Mouse (Mus musculus) heart, adult 2 months (tissue): ENCODE data around the gene Fbxo42. TPM values are rescaled to one million over a fixed set of nuclear protein-coding genes. Genes with fewer than 3 reads are reported as not detected.

Source experiments
- DNase-seq, 2 experiments: peaks; one replicate each; pipeline ENCODE4 v3.0.0; 2021
- H3K27ac ChIP-seq: fragments of 200-600 bp; 2 replicates; pipeline ENCODE4 v1.8.1; 2022
- H3K27me3 ChIP-seq: fragments of 200-500 bp; 2 replicates; pipeline ENCODE4 v1.6.1; 2012; ENCODE audit warnings: mild to moderate bottlenecking, low read length, inconsistent platforms, mixed read lengths; ENCODE audit not compliant: control insufficient read depth, insufficient read depth
- H3K36me3 ChIP-seq: fragments of 200-500 bp; 2 replicates; pipeline ENCODE4 v1.6.1; 2012; ENCODE audit warnings: low read length, inconsistent platforms; ENCODE audit not compliant: control insufficient read depth, insufficient read depth
- H3K4me1 ChIP-seq: fragments of 200-500 bp; 2 replicates; pipeline ENCODE4 v1.6.1; 2011; ENCODE audit warnings: low read length; ENCODE audit not compliant: control insufficient read depth, insufficient read depth
- H3K4me3 ChIP-seq: fragments of 200-600 bp; 2 replicates; pipeline ENCODE4 v1.8.1; 2022
- H3K79me2 ChIP-seq: fragments of 200-500 bp; replicated peaks from 2 replicates; pipeline ENCODE4 v1.6.1; 2012; ENCODE audit warnings: mild to moderate bottlenecking, inconsistent platforms, low read length, moderate library complexity, mixed read lengths; ENCODE audit not compliant: control insufficient read depth, insufficient read depth
- H3K9ac ChIP-seq: fragments of 200-500 bp; 2 replicates; pipeline ENCODE4 v1.6.1; 2012; ENCODE audit warnings: low read depth, mild to moderate bottlenecking, control low read depth, inconsistent platforms, low read length, mixed read lengths
- CTCF ChIP-seq: fragments of 200-600 bp; IDR thresholded peaks from 2 replicates; pipeline ENCODE4 v1.8.1; 2022; ENCODE audit warnings: antibody characterized with exemption, mild to moderate bottlenecking, moderate library complexity
- EP300 ChIP-seq: fragments of 200-500 bp; IDR thresholded peaks from 2 replicates; pipeline ENCODE4 v1.6.1; 2011; ENCODE audit warnings: low read depth, low read length, control low read depth; ENCODE audit not compliant: insufficient read depth
- POLR2A ChIP-seq: fragments of 200-500 bp; IDR thresholded peaks from 2 replicates; pipeline ENCODE4 v1.6.1; 2011; ENCODE audit warnings: mild to moderate bottlenecking, low read depth, low read length, control low read depth; ENCODE audit not compliant: insufficient read depth
- WGBS: fragments of 180-500 bp; shearing (Covaris S2); methylation state at CpG from one replicate; pipeline ENCODE4 v1.1.7; 2018; 5-methylcytosine and 5-hydroxymethylcytosine counted together
- intact Hi-C: fragments of 180-260 bp; cut with DNase I; formaldehyde crosslinking; loops from one replicate; pipeline ENCODE4 v1.15.1; 2025
- polyA plus RNA-seq: library from polyadenylated mRNA; depleted of rRNA; stranded (reverse); fragments of >200 nt; gene quantifications from 2 replicates; pipeline ENCODE4 v1.2.3, GENCODE M21; 2012
- total RNA-seq, 2 experiments: library from RNA; stranded (reverse); gene quantifications; 2 replicates each; pipeline ENCODE4 v1.2.3; 2021

Fbxo42 gene
- total and polyA plus RNA-seq, 3 experiments, result 7.6 to 11.3 (median 9.0) TPM

DNA sequence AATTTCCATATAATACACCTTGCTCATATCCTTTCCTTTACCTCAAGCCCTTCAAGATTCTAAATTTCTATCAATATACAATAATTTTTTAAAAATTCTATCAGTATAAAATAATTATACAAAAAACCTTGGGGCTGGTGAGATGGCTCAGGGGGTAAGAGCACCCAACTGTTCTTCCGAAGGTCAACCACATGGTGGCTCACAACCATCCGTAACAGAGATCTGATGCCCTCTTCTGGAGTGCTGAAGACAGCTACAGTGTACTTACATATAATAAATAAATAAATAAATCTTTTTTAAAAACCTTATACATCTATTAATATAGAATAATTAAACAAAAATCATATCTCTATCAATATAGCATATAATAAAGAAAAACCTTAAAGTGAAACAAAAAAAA is 74.1 kb downstream of the Fbxo42 start:
- no peak overlapping the region for H3K9ac ChIP-seq
- no peak overlapping the region for H3K27ac ChIP-seq
- no peaks in the 10 kb centered on the region for H3K27me3 ChIP-seq
- no peak overlapping the region for H3K4me3 ChIP-seq
- no peaks in the 10 kb centered on the region for H3K36me3 ChIP-seq
- intact Hi-C loops, result loop anchor here (5.0 kb wide), 1 partner anchor 145 kb away; the partner anchor contains the start of gene Fam131c
- 83% methylated on average over 2 of the region's 2 CpGs for WGBS
- DNase-seq, result no peak
- no peaks in the 10 kb centered on the region for H3K4me1 ChIP-seq
- TF ChIP-seq CTCF (peak; percentile 22; the same call in 1 of the 2 replicates), EP300 (no peak), POLR2A (no peak)
- H3K79me2 ChIP-seq, result no peaks in the 10 kb centered on the region

DNA sequence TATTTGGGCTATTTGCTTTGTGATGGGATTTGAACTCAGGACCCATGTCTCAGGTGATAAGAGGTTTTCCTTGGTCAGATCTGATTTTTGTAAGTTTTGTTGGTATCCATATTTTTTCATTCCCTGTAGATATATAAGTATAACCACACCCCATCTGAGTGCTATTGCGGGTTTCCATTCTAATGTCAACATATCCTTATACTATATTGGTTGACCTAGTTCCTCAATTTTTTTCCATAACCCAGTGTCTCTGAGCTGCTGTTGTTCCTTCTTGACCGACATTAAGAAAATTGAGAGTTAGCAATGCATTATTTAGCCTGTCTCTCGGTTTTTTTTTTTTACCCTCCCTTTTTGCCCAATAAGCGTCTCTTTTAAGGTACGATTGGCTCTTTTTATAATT is 75.0 kb downstream of the Fbxo42 start:
- WGBS, result 86% methylated on average over 5 of the region's 5 CpGs
- H3K4me3 ChIP-seq, result no peak overlapping the region
- H3K27ac ChIP-seq, result no peak overlapping the region
- no peaks in the 10 kb centered on the region for H3K27me3 ChIP-seq
- no peak for TF ChIP-seq CTCF
- TF ChIP-seq POLR2A, result no peak
- TF ChIP-seq EP300, result no peak
- no peaks in the 10 kb centered on the region for H3K79me2 ChIP-seq
- H3K4me1 ChIP-seq, result no peaks in the 10 kb centered on the region
- no peak for DNase-seq
- H3K9ac ChIP-seq, result no peak overlapping the region
- intact Hi-C loops, result loop anchor here (5.0 kb wide), 1 partner anchor 145 kb away; the partner anchor contains the start of gene Fam131c
- no peaks in the 10 kb centered on the region for H3K36me3 ChIP-seq

DNA sequence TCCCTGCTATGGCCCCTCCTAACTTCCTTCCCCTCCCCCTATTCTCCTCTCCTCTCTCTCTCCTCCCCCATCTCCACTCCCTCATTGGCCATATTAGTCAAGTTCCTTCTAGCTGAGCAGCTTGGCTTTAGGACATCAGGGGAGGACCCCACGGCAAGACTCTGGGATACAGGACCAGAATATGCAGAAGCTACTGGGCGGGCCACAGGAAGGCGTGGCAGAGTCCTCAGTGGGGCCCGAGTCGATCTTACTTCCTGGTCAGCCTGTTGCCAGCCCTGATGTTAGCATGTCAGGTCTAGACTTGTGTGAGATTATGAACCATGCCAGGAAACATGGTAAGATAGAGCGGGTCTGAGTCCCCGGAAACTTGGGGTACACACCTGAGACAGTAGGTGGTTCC is 81.0 kb downstream of the Fbxo42 start:
- Histone ChIP-seq H3K4me1 (no peaks in the 10 kb centered on the region), H3K79me2 (no peaks in the 10 kb centered on the region), H3K9ac (no peak overlapping the region), H3K27me3 (no peaks in the 10 kb centered on the region), H3K27ac (no peak overlapping the region), H3K36me3 (no peaks in the 10 kb centered on the region), H3K4me3 (no peak overlapping the region)
- no peak for TF ChIP-seq CTCF
- TF ChIP-seq EP300, result no peak
- no peak for TF ChIP-seq POLR2A
- 82% methylated on average over 7 of the region's 7 CpGs for WGBS
- DNase-seq, result no peak
- intact Hi-C loops, result no loop called here

DNA sequence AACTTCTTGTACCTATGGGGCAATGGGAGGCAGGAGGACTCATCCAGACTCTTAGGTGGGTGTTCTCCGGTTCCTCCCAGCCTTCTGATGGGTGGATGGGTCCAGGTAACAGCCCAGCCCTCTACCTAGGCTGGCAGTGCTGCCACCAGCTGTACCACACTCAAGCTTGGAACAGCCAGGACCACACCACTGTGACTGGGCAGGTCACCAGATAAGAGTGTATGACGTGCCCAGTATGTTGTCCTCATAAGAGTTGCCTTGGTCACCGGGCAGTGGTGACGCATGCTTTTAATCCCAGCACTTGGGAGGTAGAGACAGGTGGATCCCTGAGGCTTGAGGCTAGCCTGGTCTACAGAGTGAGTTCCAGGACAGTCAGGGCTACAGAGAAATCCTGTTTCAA is 85.5 kb downstream of the Fbxo42 start:
- Histone ChIP-seq H3K9ac (no peak overlapping the region), H3K4me3 (no peak overlapping the region), H3K79me2 (no peaks in the 10 kb centered on the region), H3K27me3 (no peaks in the 10 kb centered on the region), H3K4me1 (peaks cover 1% of the 10 kb centered on the region; the same call in 1 of the 2 replicates), H3K27ac (no peak overlapping the region), H3K36me3 (no peaks in the 10 kb centered on the region)
- intact Hi-C loops, result no loop called here
- WGBS, result 66% methylated on average over 4 of the region's 4 CpGs
- TF ChIP-seq EP300 (no peak), CTCF (no peak), POLR2A (no peak)
- peak in 1 of 2 experiments; percentile 5 for DNase-seq

DNA sequence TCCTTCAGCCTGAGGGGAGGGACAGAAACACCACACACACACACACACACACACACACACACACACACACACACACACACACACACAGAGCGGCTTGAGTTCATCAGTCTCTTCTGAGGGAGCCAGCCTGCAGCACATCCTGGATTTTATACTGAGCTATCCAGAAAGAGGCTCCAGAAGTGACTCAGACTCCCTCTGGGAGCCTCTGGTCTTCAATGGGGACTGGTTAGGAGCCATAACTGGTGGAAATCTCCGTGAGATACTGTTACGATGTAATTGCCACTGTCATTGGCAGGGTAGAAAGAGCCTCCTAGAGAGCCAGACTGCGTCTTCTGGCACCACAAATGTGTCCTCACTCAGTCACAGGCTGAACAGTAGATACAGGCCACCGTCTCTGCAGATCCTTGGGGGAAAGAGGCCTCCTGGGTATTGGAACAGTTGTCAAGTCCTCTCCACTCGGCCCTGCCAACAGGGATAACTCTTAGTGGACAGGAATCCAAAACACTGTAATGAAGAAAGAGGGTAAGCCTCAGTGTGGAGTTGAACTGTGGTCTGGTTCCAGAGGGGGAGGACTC is 87.9 kb downstream of the Fbxo42 start:
- no peaks in the 10 kb centered on the region for H3K36me3 ChIP-seq
- no peaks in the 10 kb centered on the region for H3K27me3 ChIP-seq
- no peak overlapping the region for H3K9ac ChIP-seq
- DNase-seq, result peak in 1 of 2 experiments; percentile 2
- H3K4me1 ChIP-seq, result peaks cover 5% of the 10 kb centered on the region
- no peaks in the 10 kb centered on the region for H3K79me2 ChIP-seq
- intact Hi-C loops, result no loop called here
- no peak overlapping the region for H3K4me3 ChIP-seq
- 61% methylated on average over 6 of the region's 6 CpGs for WGBS
- H3K27ac ChIP-seq, result no peak overlapping the region
- TF ChIP-seq CTCF (no peak), EP300 (no peak), POLR2A (no peak)

DNA sequence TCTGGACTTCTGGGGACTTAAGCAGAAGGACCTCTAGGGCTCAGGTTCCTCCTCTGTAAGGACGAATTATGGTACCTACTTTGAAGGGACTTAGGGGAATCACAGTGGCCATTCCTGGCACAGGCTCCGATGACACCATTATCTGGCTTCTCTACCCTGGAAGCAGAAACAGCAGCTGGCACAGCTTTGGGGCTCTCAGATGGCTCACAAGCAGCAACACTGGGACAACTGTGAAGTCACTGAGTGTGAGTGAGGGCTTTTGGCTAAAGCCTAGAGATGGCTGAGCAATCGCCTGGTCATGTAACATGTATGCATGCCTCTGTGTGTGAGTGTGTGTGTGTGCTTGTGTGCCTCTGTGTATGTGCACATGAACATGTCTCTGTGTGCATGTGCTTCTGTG is 89.1 kb downstream of the Fbxo42 start:
- Histone ChIP-seq H3K4me3 (no peak overlapping the region), H3K27me3 (no peaks in the 10 kb centered on the region), H3K36me3 (no peaks in the 10 kb centered on the region), H3K9ac (no peak overlapping the region), H3K4me1 (peaks cover 6% of the 10 kb centered on the region), H3K27ac (no peak overlapping the region), H3K79me2 (no peaks in the 10 kb centered on the region)
- no peak for TF ChIP-seq CTCF
- TF ChIP-seq POLR2A, result no peak
- no peak for TF ChIP-seq EP300
- 52% methylated on average over 3 of the region's 3 CpGs for WGBS
- intact Hi-C loops, result no loop called here
- no peak for DNase-seq
